Mouse (Mus musculus) heart, postnatal 0 days (tissue): ENCODE measurements around the gene Cmah.

Experiments used
- CTCF ChIP-seq: IDR thresholded peaks from 2 replicates; pipeline ENCODE4 v1.5.1; 2016; ENCODE audit warnings: antibody characterized with exemption, control low read depth, low read depth
- EP300 ChIP-seq: IDR thresholded peaks from 2 replicates; pipeline ENCODE4 v1.6.1; 2016; ENCODE audit warnings: antibody characterized with exemption, low read depth

GRCm38 (mm10) chr13:24526916-24527315, 199.7 kb downstream of the Cmah start:
- TF ChIP-seq CTCF (no peak), EP300 (no peak)
